Mouse (Mus musculus): ENCODE measurements around the gene Col1a1. TPM values are rescaled to one million over a fixed set of nuclear protein-coding genes. Genes with fewer than 3 reads are reported as not detected.
A peak's percentile ranks its signal among the peaks of the same experiment; 100 is the strongest.

Gene Col1a1
- polyA plus RNA-seq, 1 experiment from 2014 or later, result 64.7 TPM

DNA sequence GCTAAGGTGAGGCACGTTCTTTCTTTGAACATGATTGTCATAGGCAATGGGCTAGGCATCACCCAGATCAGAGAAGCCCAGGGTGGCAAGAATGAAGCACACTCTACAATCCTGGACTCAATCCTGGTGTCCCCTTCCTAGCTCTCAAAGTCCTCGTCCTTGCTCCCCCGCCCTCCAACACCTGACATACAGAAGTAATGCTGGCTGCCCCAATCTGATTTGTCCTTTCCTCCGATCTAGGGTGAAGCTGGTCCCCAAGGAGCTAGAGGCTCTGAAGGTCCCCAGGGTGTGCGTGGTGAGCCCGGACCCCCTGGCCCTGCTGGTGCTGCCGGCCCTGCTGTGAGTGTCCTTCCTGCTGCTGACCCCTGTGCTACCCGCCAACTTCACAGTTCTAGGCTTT is 5.8 kb downstream of the Col1a1 start:
- H3K36me3 ChIP-seq (ENCODE audit: control insufficient read depth, insufficient read depth, low read length), result no peaks in the 10 kb centered on the region
- DNase-seq, result no peak
- no peaks in the 10 kb centered on the region for H3K9me3 ChIP-seq (ENCODE audit: control insufficient read depth, low read length)
- ATAC-seq (ENCODE audit: low FRiP score, low TSS enrichment), result no peak
- H3K4me2 ChIP-seq (ENCODE audit: low read length), result no peak overlapping the region
- 74% methylated on average over 8 of the region's 8 CpGs for WGBS
- H3K9ac ChIP-seq (replicated peaks; ENCODE audit: low read length), result no peak overlapping the region
- H3K27ac ChIP-seq (replicated peaks; ENCODE audit: low read depth, low read length), result no peak overlapping the region
- H3K4me3 ChIP-seq (replicated peaks; ENCODE audit: low read depth, low read length), result no peak overlapping the region
- H3K27me3 ChIP-seq (ENCODE audit: control insufficient read depth, insufficient read depth, low read length), result peaks cover 19% of the 10 kb centered on the region
- H3K4me1 ChIP-seq (ENCODE audit: control insufficient read depth, insufficient read depth, low read length), result peaks cover 6% of the 10 kb centered on the region; the same call in 1 of the 2 replicates

DNA sequence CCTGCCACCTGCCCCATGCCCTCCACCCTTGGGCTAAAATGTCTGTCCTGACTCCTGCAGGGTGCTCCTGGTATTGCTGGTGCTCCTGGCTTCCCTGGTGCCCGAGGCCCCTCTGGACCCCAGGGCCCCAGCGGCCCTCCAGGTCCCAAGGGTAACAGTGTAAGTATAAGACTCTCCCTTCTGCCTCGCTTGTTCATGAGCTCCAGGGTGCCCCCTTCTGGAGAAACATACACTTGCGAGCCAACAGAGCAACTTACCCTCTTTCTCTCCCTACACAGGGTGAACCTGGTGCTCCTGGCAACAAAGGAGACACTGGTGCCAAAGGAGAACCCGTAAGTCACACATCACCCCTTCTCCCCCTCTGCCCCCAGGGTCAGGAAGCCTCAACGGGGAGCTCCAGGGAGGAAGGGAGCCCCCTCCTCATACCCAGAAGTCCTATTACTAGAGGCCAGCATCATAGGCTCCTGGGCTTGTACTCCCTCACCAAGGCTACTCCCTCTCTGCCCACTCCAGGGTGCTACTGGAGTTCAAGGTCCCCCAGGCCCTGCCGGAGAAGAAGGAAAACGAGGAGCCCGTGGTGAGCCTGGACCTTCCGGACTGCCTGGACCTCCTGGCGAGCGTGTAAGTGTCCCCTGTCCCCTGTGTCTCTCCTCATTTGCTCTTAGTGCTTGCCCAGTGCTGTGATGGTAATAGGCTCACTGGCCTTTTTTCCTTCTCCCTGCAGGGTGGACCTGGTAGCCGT is 6.4 kb downstream of the Col1a1 start:
- no peak overlapping the region for H3K9ac ChIP-seq (replicated peaks; ENCODE audit: low read length)
- H3K36me3 ChIP-seq (ENCODE audit: control insufficient read depth, insufficient read depth, low read length), result no peaks in the 10 kb centered on the region
- ATAC-seq (ENCODE audit: low FRiP score, low TSS enrichment) (no peak), DNase-seq (peak; percentile 46)
- peaks cover 16% of the 10 kb centered on the region for H3K27me3 ChIP-seq (ENCODE audit: control insufficient read depth, insufficient read depth, low read length)
- H3K4me1 ChIP-seq (ENCODE audit: control insufficient read depth, insufficient read depth, low read length), result peaks cover 2% of the 10 kb centered on the region; the same call in 1 of the 2 replicates
- no peak overlapping the region for H3K27ac ChIP-seq (replicated peaks; ENCODE audit: low read depth, low read length)
- H3K4me2 ChIP-seq (ENCODE audit: low read length), result no peak overlapping the region
- 52% methylated on average over 13 of the region's 13 CpGs for WGBS
- H3K4me3 ChIP-seq (replicated peaks; ENCODE audit: low read depth, low read length), result no peak overlapping the region
- H3K9me3 ChIP-seq (ENCODE audit: control insufficient read depth, low read length), result no peaks in the 10 kb centered on the region

DNA sequence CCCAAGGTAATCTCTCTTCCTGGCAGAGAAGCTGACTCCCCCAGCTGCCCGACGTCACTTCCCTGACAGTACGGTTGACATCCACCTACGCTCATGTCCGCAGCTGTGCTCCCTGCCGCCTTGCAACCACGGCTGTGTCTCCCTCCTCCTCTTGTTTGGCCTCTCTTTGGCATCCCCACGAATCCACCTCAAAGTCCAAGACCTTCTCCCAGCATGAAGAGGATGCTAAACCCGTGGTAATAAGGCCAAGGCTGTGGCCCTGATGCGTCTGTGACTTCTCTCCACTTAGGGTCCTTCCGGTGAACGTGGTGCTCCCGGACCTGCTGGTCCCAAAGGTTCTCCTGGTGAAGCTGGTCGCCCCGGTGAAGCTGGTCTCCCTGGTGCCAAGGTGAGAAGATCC is 7.0 kb downstream of the Col1a1 start:
- no peaks in the 10 kb centered on the region for H3K4me1 ChIP-seq (ENCODE audit: control insufficient read depth, insufficient read depth, low read length)
- ATAC-seq (ENCODE audit: low FRiP score, low TSS enrichment), result no peak
- no peak overlapping the region for H3K9ac ChIP-seq (replicated peaks; ENCODE audit: low read length)
- DNase-seq, result no peak
- H3K27me3 ChIP-seq (ENCODE audit: control insufficient read depth, insufficient read depth, low read length), result peaks cover 10% of the 10 kb centered on the region; the same call in 1 of the 2 replicates
- no peak overlapping the region for H3K27ac ChIP-seq (replicated peaks; ENCODE audit: low read depth, low read length)
- no peaks in the 10 kb centered on the region for H3K36me3 ChIP-seq (ENCODE audit: control insufficient read depth, insufficient read depth, low read length)
- H3K9me3 ChIP-seq (ENCODE audit: control insufficient read depth, low read length), result no peaks in the 10 kb centered on the region
- 84% methylated on average over 15 of the region's 15 CpGs for WGBS
- no peak overlapping the region for H3K4me2 ChIP-seq (ENCODE audit: low read length)
- no peak overlapping the region for H3K4me3 ChIP-seq (replicated peaks; ENCODE audit: low read depth, low read length)

DNA sequence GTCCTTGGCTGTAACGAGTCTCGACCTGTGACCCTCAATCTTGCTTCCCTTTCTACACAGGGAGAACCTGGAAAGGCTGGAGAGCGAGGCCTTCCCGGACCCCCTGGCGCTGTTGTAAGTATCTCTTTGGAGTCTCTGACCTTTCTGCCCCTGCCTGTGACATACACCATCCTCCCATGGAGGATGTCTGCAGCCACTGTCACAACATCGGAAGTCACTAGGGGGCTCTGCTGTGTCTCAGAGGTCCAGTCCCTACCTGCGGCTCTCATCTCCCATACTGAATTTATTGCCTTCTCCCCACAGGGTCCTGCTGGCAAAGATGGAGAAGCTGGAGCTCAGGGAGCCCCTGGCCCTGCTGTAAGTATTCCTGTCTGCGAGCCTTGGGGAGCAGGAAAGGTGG is 8.3 kb downstream of the Col1a1 start:
- Histone ChIP-seq H3K4me2 (ENCODE audit: low read length) (no peak overlapping the region), H3K9me3 (ENCODE audit: control insufficient read depth, low read length) (no peaks in the 10 kb centered on the region), H3K9ac (replicated peaks; ENCODE audit: low read length) (no peak overlapping the region), H3K27ac (replicated peaks; ENCODE audit: low read depth, low read length) (no peak overlapping the region), H3K36me3 (ENCODE audit: control insufficient read depth, insufficient read depth, low read length) (no peaks in the 10 kb centered on the region), H3K4me3 (replicated peaks; ENCODE audit: low read depth, low read length) (no peak overlapping the region), H3K27me3 (ENCODE audit: control insufficient read depth, insufficient read depth, low read length) (no peaks in the 10 kb centered on the region), H3K4me1 (ENCODE audit: control insufficient read depth, insufficient read depth, low read length) (no peaks in the 10 kb centered on the region)
- ATAC-seq (ENCODE audit: low FRiP score, low TSS enrichment) (no peak), DNase-seq (no peak)
- WGBS, result 20% methylated on average over 8 of the region's 8 CpGs

DNA sequence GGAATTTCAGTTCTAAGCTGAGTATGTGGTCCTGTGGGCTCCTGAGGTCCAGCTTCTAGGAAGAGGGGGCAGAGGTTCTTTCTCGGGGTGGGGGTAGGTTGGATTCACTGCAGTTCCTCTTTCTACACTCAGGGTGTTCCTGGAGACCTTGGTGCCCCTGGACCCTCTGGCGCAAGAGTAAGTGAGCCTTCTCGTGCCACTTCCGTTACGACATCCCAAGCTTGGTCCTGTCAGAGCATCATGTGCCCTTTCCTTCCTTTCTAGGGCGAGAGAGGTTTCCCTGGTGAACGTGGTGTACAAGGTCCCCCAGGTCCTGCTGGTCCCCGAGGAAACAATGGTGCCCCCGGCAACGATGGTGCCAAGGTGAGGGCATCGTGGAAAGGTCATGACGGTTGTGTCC is 9.2 kb downstream of the Col1a1 start:
- Histone ChIP-seq H3K27me3 (ENCODE audit: control insufficient read depth, insufficient read depth, low read length) (no peaks in the 10 kb centered on the region), H3K36me3 (ENCODE audit: control insufficient read depth, insufficient read depth, low read length) (no peaks in the 10 kb centered on the region), H3K4me3 (replicated peaks; ENCODE audit: low read depth, low read length) (no peak overlapping the region), H3K9ac (replicated peaks; ENCODE audit: low read length) (no peak overlapping the region), H3K9me3 (ENCODE audit: control insufficient read depth, low read length) (no peaks in the 10 kb centered on the region), H3K4me1 (ENCODE audit: control insufficient read depth, insufficient read depth, low read length) (no peaks in the 10 kb centered on the region), H3K27ac (replicated peaks; ENCODE audit: low read depth, low read length) (no peak overlapping the region), H3K4me2 (ENCODE audit: low read length) (no peak overlapping the region)
- 92% methylated on average over 12 of the region's 12 CpGs for WGBS
- ATAC-seq (ENCODE audit: low FRiP score, low TSS enrichment), result no peak
- no peak for DNase-seq

DNA sequence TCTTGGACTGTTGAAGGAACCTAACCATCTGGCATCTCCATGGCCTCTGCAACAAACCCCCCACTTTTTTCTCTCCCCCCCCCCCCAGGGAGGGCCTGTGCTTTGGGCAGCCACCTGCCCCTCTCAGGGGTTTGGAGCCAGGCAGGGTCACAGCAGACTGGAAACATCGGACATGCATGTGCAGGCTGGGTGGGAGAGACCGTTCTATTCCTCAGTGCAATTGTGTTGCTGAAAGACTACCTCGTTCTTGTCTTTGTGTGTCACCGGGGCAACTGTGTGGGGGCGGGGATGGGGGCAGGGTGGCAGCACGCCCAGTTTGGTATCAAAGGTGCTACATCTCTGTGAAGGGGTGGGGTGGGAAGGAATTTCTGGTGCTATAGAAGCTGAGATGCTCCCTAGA is 16.1 kb downstream of the Col1a1 start:
- Histone ChIP-seq H3K4me1 (ENCODE audit: control insufficient read depth, insufficient read depth, low read length) (peaks cover 6% of the 10 kb centered on the region; the same call in 1 of the 2 replicates), H3K4me3 (replicated peaks; ENCODE audit: low read depth, low read length) (no peak overlapping the region), H3K36me3 (ENCODE audit: control insufficient read depth, insufficient read depth, low read length) (no peaks in the 10 kb centered on the region), H3K9me3 (ENCODE audit: control insufficient read depth, low read length) (no peaks in the 10 kb centered on the region), H3K4me2 (ENCODE audit: low read length) (no peak overlapping the region), H3K9ac (replicated peaks; ENCODE audit: low read length) (no peak overlapping the region), H3K27ac (replicated peaks; ENCODE audit: low read depth, low read length) (0 out of 2 replicates have a peak overlapping the region, but pooled peaks have one; percentile 5), H3K27me3 (ENCODE audit: control insufficient read depth, insufficient read depth, low read length) (no peaks in the 10 kb centered on the region)
- ATAC-seq (ENCODE audit: low FRiP score, low TSS enrichment) (no peak; the same call in 1 of the 2 replicates), DNase-seq (peak; percentile 60)
- under 1% methylated on average over 6 of the region's 6 CpGs for WGBS

DNA sequence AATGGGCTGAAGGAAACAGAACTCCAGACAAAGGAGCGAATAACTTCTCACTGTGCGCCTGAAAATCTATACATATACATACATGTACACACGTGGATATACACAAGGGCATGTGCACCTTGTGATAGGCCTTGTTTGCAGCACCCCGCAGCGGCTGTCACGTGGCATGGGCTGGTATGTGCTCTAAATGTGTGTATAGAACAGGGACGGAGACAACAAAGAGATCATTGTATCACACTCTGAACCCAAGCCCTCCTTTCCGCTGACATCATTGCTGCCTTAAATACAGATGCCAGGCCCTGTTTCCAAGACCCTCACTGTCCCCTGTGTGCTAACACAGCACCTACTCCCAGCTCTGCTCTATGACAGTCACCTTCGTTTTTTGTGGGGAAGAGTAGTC is 19.1 kb downstream of the Col1a1 start:
- Histone ChIP-seq H3K4me2 (ENCODE audit: low read length) (no peak overlapping the region), H3K4me3 (replicated peaks; ENCODE audit: low read depth, low read length) (no peak overlapping the region), H3K9ac (replicated peaks; ENCODE audit: low read length) (no peak overlapping the region), H3K27me3 (ENCODE audit: control insufficient read depth, insufficient read depth, low read length) (no peaks in the 10 kb centered on the region), H3K4me1 (ENCODE audit: control insufficient read depth, insufficient read depth, low read length) (peaks cover 6% of the 10 kb centered on the region; the same call in 1 of the 2 replicates), H3K9me3 (ENCODE audit: control insufficient read depth, low read length) (no peaks in the 10 kb centered on the region), H3K36me3 (ENCODE audit: control insufficient read depth, insufficient read depth, low read length) (no peaks in the 10 kb centered on the region), H3K27ac (replicated peaks; ENCODE audit: low read depth, low read length) (no peak overlapping the region)
- no peak for ATAC-seq (ENCODE audit: low FRiP score, low TSS enrichment)
- WGBS, result 71% methylated on average over 9 of the region's 9 CpGs
- DNase-seq, result peak; percentile 26

DNA sequence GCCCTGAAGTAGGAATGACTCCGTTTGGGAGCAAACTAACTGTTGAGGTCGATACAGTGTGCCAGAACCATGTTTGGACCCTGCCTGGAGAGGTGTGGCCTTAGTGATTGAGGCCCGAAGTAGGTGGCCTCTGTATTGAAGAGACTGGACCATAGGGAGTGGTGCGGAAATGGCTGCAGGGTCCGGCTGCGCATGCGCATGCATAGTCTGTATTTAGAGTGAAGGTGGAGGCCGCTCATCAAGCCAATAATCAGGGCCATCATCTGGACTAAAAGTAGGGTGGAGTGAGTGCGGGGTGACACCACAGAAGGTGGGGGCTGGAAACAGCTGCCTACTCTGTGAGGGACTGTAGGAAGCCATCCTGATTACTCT is 21.7 kb downstream of the Col1a1 start:
- DNase-seq (no peak), ATAC-seq (ENCODE audit: low FRiP score, low TSS enrichment) (no peak)
- 88% methylated on average over 9 of the region's 9 CpGs for WGBS
- no peaks in the 10 kb centered on the region for H3K27me3 ChIP-seq (ENCODE audit: control insufficient read depth, insufficient read depth, low read length)
- no peak overlapping the region for H3K27ac ChIP-seq (replicated peaks; ENCODE audit: low read depth, low read length)
- H3K4me1 ChIP-seq (ENCODE audit: control insufficient read depth, insufficient read depth, low read length), result no peaks in the 10 kb centered on the region
- H3K4me2 ChIP-seq (ENCODE audit: low read length), result no peak overlapping the region
- no peak overlapping the region for H3K4me3 ChIP-seq (replicated peaks; ENCODE audit: low read depth, low read length)
- no peaks in the 10 kb centered on the region for H3K9me3 ChIP-seq (ENCODE audit: control insufficient read depth, low read length)
- H3K36me3 ChIP-seq (ENCODE audit: control insufficient read depth, insufficient read depth, low read length), result no peaks in the 10 kb centered on the region
- H3K9ac ChIP-seq (replicated peaks; ENCODE audit: low read length), result no peak overlapping the region
